Mouse (Mus musculus) natural killer cell, adult 2 months (primary cell): Measurements from ENCODE around the gene Slc7a9.

ENCODE experiments used
- DNase-seq, 2 experiments: peaks; one replicate each; pipeline ENCODE4 v3.0.0; 2022; ENCODE audit warnings: low spot score in 2 of 2

The Slc7a9 gene

GRCm38 (mm10) chr7:35447996-35448846, at the start of gene Slc7a9:
TSS of gene Slc7a9 (plus strand) at chr7:35448796.
- no peak for DNase-seq

- no peak for DNase-seq
These were observed 47.4 kb upstream of the Slc7a9 start for GRCm38 (mm10) chr7:35401169-35401568.

- DNase-seq = no peak
These were observed 33.4 kb upstream of the Slc7a9 start for GRCm38 (mm10) chr7:35415226-35415625.

DNA sequence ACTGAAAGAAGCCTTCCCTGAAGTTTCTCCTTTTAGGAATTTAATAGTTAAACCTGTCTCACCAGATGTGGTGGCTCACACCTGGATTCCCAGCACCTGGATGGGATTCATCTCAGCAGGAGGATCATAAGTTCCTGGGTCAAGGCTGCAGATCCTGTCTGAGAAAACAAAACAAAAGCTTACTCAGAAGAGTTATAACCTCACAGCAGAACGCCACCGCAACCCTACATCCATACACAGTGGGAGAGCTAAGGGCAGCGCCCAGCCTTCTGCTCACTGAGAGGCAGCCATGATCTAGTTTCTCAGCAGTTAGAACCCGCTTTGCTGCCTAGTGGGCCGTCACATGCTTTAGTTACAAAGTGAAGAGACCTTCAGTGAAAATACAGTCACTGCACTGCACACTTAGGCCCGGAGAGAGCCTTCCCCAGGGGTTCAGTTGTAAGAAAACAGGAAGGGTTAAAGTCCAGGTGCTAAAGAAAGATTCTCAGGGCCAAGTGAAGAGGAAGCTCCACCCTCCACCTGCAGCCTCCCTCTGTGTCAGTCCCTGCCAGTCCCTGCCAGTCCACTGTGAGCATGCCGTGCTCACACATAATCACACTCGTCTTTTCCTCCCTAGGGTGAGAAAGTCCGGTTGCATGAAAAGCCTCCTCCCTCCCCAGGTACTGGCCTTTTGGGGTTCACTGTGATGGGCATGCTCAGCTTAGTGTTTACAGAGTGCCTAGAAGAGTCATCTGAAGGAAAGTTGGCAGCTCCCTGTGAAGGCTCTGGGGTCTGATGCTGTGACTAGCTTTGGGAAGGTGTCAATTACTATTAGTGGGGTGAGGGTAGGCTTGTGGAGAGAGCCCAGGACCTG, 32.6 kb upstream of the Slc7a9 start:
- no peak for DNase-seq

- DNase-seq = no peak
These were observed 32.0 kb upstream of the Slc7a9 start for GRCm38 (mm10) chr7:35416654-35416948.

- DNase-seq = no peak
These were observed 25.5 kb upstream of the Slc7a9 start for GRCm38 (mm10) chr7:35423071-35423470.

GRCm38 (mm10) chr7:35428146-35428545, 20.4 kb upstream of the Slc7a9 start:
- no peak for DNase-seq

GRCm38 (mm10) chr7:35435266-35435665, 13.3 kb upstream of the Slc7a9 start:
- no peak for DNase-seq

GRCm38 (mm10) chr7:35447501-35447900, 1.1 kb upstream of the Slc7a9 start:
- DNase-seq = no peak

DNA sequence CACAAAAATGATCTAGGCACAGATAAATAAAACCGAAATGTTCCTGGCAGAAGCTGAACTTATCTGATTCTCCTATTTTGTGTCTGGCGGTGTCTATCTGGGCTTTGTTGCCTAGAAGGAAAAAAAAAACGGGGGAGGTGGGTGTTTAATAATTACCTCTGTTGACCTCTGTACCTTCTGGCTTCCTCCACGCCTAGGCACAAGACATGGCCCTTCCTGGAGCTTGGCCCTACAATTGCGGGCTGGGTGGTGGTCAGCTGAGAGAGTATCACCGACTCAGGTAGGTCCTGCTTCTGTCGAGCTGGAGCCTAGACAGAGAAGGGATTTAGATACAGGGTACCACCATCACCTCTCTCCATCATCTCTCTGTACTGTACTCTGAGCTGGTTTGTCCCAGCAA, 271 bp downstream of the Slc7a9 start:
- DNase-seq = no peak

GRCm38 (mm10) chr7:35456091-35456814, 7.7 kb downstream of the Slc7a9 start:
- no peak for DNase-seq

- no peak for DNase-seq
These were observed 12.4 kb downstream of the Slc7a9 start for GRCm38 (mm10) chr7:35460971-35461370.

DNA sequence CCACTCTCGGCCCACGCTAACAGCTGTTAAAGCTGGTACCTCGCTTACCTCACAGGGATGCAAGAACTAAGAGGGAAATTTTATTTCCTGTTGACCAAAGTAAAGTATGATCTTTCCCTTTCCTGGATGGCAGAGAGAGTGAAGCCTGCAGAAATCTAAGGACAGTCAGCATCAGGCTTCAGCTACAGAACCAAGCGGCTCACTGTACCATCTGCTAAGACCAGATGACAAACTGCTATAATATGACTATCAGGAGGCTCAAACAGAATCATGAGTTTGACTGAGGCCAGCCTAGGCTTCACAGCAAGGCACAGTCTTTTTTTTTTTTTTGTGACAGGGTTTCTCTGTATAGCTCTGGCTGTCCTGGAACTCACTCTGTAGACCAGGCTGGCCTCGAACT, 16.4 kb downstream of the Slc7a9 start:
- DNase-seq = no peak

DNA sequence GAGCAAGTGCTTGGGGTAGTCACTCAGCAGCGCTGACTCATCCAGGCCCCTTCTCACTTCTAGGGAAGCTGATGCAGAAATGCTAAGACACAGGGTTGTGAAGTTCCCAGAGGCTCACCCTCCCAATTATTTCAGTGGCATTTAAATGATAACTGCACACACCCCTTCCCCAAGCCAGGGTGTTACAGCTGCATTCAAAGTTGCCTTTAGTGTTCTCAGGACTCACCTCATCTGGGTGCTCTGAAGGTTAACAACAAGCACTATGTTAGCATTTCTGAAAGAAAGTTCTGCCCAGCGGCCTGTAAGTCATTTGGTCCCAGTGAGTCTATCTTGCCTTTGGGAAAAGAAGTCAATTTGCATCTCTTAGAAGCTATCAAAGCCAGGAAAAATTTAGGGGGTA, 19.3 kb downstream of the Slc7a9 start:
- DNase-seq = no peak

DNA sequence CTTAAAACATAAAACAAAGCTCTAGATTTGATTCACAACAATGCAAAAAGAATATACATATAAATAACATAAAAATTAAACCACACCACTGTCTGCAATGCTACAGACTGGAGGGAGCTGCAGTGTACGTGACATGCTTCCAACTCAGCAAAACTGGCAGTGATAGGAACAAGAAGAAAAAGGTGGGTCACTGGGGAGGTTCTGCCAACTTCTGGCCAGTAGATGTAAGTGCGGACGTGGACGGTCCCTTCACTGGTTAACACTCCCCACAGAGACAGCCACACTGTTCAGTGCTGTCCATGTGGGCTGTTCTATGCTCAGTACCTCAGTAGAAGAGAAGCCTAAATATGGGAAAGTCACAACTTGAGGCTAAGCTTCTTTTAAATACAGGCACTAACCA, 22.2 kb downstream of the Slc7a9 start:
- no peak for DNase-seq

DNA sequence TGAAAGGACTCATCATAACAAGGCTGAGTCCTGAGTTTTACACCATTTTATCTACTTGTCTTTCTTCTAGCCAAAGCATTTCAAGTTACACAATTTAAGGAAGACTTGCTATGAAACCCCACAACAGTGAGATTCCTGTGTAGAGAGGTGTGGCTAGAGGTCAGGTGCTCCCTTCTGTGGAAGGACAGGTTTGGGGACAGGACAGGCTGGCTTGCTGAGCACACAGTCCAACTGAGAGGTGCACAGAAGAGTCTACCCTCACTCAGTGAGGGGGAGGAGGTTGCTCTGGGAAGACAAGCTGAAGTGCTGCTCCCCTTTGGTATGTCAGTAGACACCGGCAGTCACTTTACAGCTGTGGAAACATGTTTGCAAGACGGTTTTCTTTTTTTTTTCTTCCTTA, 27.9 kb downstream of the Slc7a9 start:
- DNase-seq = no peak

- no peak for DNase-seq
These were observed 36.5 kb downstream of the Slc7a9 start for GRCm38 (mm10) chr7:35485126-35485525.

- DNase-seq = no peak
These were observed 38.0 kb downstream of the Slc7a9 start for GRCm38 (mm10) chr7:35486553-35486952.

GRCm38 (mm10) chr7:35490186-35490585, 41.6 kb downstream of the Slc7a9 start:
- DNase-seq = no peak

- no peak for DNase-seq
These were observed 42.4 kb downstream of the Slc7a9 start for GRCm38 (mm10) chr7:35491005-35491404.

DNA sequence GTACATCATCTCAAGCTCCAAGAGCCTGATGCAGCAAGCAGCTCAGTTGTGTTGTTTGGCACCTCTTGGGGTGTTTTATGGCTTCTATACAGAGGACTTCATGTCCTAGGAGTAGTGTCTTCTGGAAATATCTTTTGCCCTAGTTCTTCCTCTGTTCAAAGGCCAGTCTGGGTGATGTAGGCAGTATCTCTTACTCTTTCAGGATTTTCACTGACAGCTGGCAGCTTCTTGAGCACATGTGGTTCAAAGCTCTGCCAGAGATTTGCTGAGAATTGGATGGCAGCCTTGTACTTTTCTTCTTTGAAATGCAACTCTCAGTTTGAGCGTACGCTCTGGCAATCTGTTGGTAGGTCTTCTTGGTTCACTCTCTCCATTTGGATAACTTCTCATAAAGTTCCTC, 48.9 kb downstream of the Slc7a9 start:
- no peak for DNase-seq

DNA sequence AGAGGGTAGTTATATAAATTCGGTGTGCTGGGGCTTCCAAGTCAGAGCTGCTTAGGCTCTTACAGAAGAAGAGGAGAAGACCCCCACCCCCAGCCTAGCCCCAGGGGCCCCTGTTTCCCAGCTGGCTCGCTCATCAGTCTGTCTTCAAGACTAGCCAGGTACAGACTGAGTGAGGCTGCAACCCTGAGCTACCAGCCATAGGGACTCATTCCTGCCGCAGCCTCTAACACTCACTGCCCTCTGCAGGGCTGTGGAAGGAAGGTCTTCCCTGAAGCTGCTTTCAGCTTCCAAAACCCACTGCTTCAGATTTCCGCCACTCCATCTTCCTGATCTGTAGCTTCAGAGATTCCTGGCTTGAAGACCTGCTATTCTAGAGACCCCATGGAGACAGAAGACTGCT, 53.4 kb downstream of the Slc7a9 start:
- no peak for DNase-seq
